Comparison of ENCODE assay signal across 12 mouse cellular contexts in the genomic region with DNA sequence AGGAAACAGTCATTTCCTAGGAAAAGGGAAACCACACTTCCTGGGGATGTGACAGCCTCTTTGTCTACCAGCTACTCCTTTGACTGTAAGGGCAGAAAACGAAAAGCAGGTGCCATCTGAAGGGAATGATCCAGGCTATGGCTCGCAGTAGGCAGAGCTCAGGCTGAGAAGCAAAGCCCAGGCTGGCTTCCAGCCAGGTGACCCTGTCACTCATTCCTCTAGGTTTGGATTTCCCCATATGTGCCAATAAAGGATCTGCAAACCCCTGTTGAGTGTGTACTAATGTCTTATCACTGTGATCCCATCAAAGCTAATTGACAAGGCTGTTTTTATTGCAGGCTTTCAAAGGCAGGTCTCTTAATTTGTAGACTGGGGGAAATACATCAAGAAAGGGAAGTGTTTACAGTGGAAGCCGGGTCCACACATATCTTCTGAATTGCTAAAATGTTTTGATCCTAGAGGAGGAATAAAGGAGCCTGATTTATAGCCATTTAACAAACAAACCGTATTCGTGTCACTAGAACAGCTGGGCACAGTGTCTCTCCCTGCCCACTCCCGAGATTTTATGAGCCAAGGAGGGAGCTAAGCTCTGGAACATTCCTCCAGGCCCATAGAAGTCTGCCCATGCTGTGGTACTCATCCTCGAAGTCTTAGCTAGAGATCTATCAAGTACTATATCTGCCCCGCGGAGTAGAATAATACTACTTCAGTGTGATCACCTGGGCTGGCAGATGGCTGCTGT.
A peak's percentile ranks its signal among the peaks of the same experiment; 100 is the strongest.
DNase-seq lines count a peak whose midpoint lies in the region.
"Had no signal": no experiment of that assay in that cellular context is flagged by ENCODE, and none has a peak within 500 bp of the region (broad histone marks: within the 10 kb centered on the region; RNA-seq: fewer than 3 reads in every experiment).

No protein-coding gene starts in this region.

- H3K27ac ChIP-seq in heart, embryonic 10.5 days = no peak overlapping the region
- H3K27ac ChIP-seq: hindbrain, embryonic 15.5 days; limb, embryonic 15.5 days had no signal

- H3K9me3 ChIP-seq in heart, embryonic 10.5 days = no peaks in the 10 kb centered on the region
- H3K9me3 ChIP-seq: hindbrain, embryonic 15.5 days; limb, embryonic 15.5 days had no signal

- H3K36me3 ChIP-seq in heart, embryonic 10.5 days = no peaks in the 10 kb centered on the region
- H3K36me3 ChIP-seq: hindbrain, embryonic 15.5 days; limb, embryonic 15.5 days had no signal

- WGBS in heart, embryonic 10.5 days = 75% methylated on average over 9 of the region's 9 CpGs

- DNase-seq in adrenal gland, postnatal 25 days = peak; percentile 6
- DNase-seq in adrenal gland, adult 8-10 months = no peak
- DNase-seq in kidney, postnatal 10 days = peak; percentile 49
- DNase-seq in kidney, adult 11 months = no peak
- DNase-seq in urinary bladder, postnatal 14 days (ENCODE audit: low spot score) = peak; percentile 25
- no peak for DNase-seq in urinary bladder, postnatal 4 days (ENCODE audit: low spot score in 2 of 2)
- no peak for DNase-seq in layer of hippocampus, adult 11-12 months (ENCODE audit: low spot score)
- DNase-seq in heart, embryonic 10.5 days (ENCODE audit: low spot score) = no peak
- DNase-seq: right cerebral cortex, postnatal 25 days had no signal

- H3K4me1 ChIP-seq in heart, embryonic 10.5 days = peaks cover 13% of the 10 kb centered on the region

- no peaks in the 10 kb centered on the region for H3K27me3 ChIP-seq in heart, embryonic 10.5 days (ENCODE audit: insufficient read depth, poor library complexity, severe bottlenecking)
- H3K27me3 ChIP-seq: hindbrain, embryonic 15.5 days; limb, embryonic 15.5 days had no signal

- H3K4me3 ChIP-seq in heart, embryonic 10.5 days = no peak overlapping the region
- H3K4me3 ChIP-seq: hindbrain, embryonic 15.5 days; limb, embryonic 15.5 days; myocyte had no signal

Comparison
In these comparisons a context has a peak if more than half of its experiments do, and no peak if none do; other contexts are left out.
1. DNase-seq: peak in adrenal gland, postnatal 25 days (single experiment), kidney, postnatal 10 days (single experiment) and urinary bladder, postnatal 14 days (single experiment); none in adrenal gland, adult 8-10 months (single experiment), kidney, adult 11 months (single experiment), urinary bladder, postnatal 4 days (0 of 2), layer of hippocampus, adult 11-12 months (single experiment) and heart, embryonic 10.5 days (single experiment).